Mouse (Mus musculus) thymus, postnatal 25 days (tissue): ENCODE measurements around the gene Tbc1d23.
"Not testable (repeated sequence)": the region's sequence is repeated elsewhere in the genome, so short reads cannot be mapped to it uniquely, and the experiment has no call there.

Experiments
- DNase-seq: peaks from one replicate; pipeline ENCODE4 v3.0.0; 2022

The Tbc1d23 gene

GRCm38 (mm10) chr16:57231089-57231936 is at the start of gene Tbc1d23:
TSS of gene Tbc1d23 (minus strand) at chr16:57231504.
- peak; percentile 93 for DNase-seq

- no peak for DNase-seq
Measured at GRCm38 (mm10) chr16:57280221-57281217, 49.2 kb upstream of the Tbc1d23 start.

- no peak for DNase-seq
Measured at GRCm38 (mm10) chr16:57278976-57279626, 47.8 kb upstream of the Tbc1d23 start.

GRCm38 (mm10) chr16:57269751-57270150 is 38.4 kb upstream of the Tbc1d23 start:
- DNase-seq = no peak

GRCm38 (mm10) chr16:57268058-57268841 is 36.9 kb upstream of the Tbc1d23 start:
- DNase-seq = no peak

- DNase-seq = no peak
Measured at GRCm38 (mm10) chr16:57267068-57267467, 35.8 kb upstream of the Tbc1d23 start.

GRCm38 (mm10) chr16:57260152-57260551 is 28.8 kb upstream of the Tbc1d23 start:
- DNase-seq = no peak

- DNase-seq = no peak
Measured at GRCm38 (mm10) chr16:57259356-57260083, 28.2 kb upstream of the Tbc1d23 start.

- no peak for DNase-seq
Measured at GRCm38 (mm10) chr16:57251589-57252421, 20.5 kb upstream of the Tbc1d23 start.

- DNase-seq = no peak
Measured at GRCm38 (mm10) chr16:57250991-57251390, 19.7 kb upstream of the Tbc1d23 start.

GRCm38 (mm10) chr16:57247464-57247863 is 16.2 kb upstream of the Tbc1d23 start:
- no peak for DNase-seq

GRCm38 (mm10) chr16:57246596-57246995 is 15.3 kb upstream of the Tbc1d23 start:
- no peak for DNase-seq

- DNase-seq = peak; percentile 81
Measured at GRCm38 (mm10) chr16:57243858-57244248, 12.5 kb upstream of the Tbc1d23 start.

GRCm38 (mm10) chr16:57243205-57243857 is 12.0 kb upstream of the Tbc1d23 start:
- peak; percentile 33 for DNase-seq

GRCm38 (mm10) chr16:57242857-57243204 is 11.5 kb upstream of the Tbc1d23 start:
- DNase-seq = no peak

- no peak for DNase-seq
Measured at GRCm38 (mm10) chr16:57235871-57236510, 4.7 kb upstream of the Tbc1d23 start.

- DNase-seq = not testable (repeated sequence)
Measured at GRCm38 (mm10) chr16:57231937-57232310, 620 bp upstream of the Tbc1d23 start.

- no peak for DNase-seq
Measured at GRCm38 (mm10) chr16:57226444-57226843, 4.9 kb downstream of the Tbc1d23 start.

- DNase-seq = no peak
Measured at GRCm38 (mm10) chr16:57220361-57220760, 10.9 kb downstream of the Tbc1d23 start.

- no peak for DNase-seq
Measured at GRCm38 (mm10) chr16:57215957-57216356, 15.3 kb downstream of the Tbc1d23 start.
